Mouse (Mus musculus) left cerebral cortex, adult 2 months (tissue): Measurements from ENCODE around the gene Dag1. TPM values are rescaled to one million over a fixed set of nuclear protein-coding genes. Genes with fewer than 3 reads are reported as not detected.

Experiments used
- DNase-seq, 2 experiments: peaks; one replicate each; pipeline ENCODE4 v3.0.0; 2021 to 2022; ENCODE audit warnings: low spot score in 2 of 2, mixed read lengths in 1 of 2; ENCODE audit errors: extremely low spot score in 1 of 2
- H3K27ac ChIP-seq: fragments of 200-600 bp; 2 replicates; pipeline ENCODE4 v1.8.1; 2022
- H3K4me3 ChIP-seq: fragments of 200-600 bp; 2 replicates; pipeline ENCODE4 v1.8.1; 2022
- CTCF ChIP-seq: fragments of 200-600 bp; IDR thresholded peaks from 2 replicates; pipeline ENCODE4 v1.8.1; 2022; ENCODE audit warnings: antibody characterized with exemption, mild to moderate bottlenecking, moderate library complexity
- intact Hi-C: fragments of 180-260 bp; cut with DNase I; formaldehyde crosslinking; loops from one replicate; pipeline ENCODE4 v1.15.1; 2025
- total RNA-seq, 2 experiments: library from RNA; stranded (reverse); gene quantifications; 2 replicates each; pipeline ENCODE4 v1.2.3; 2021

Dag1 gene
- total RNA-seq, 2 experiments from 2014 or later, result 77.4 to 77.5 TPM

DNA sequence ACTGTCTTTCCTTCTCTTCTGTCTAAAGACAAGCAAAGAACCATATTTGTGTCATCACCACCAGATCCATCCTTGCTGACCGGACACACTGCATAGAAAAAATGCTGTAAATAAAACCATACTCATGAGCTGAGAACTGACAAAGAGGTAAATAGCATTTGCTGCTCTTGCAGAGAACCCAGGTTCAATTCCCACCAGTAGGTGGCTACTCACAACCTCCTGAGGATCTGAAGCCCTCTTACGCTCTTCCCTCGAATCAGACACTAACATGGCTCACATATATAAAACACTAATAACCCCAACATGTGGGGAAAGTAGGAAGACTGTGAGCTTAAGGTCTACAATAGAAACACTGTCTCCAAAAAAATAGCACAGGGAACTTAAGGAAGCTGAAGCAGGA, 18.8 kb downstream of the Dag1 start:
- Histone ChIP-seq H3K4me3 (no peak overlapping the region), H3K27ac (no peak overlapping the region)
- peak; percentile 50 for TF ChIP-seq CTCF
- intact Hi-C loops, result no loop called here
- no peak for DNase-seq

DNA sequence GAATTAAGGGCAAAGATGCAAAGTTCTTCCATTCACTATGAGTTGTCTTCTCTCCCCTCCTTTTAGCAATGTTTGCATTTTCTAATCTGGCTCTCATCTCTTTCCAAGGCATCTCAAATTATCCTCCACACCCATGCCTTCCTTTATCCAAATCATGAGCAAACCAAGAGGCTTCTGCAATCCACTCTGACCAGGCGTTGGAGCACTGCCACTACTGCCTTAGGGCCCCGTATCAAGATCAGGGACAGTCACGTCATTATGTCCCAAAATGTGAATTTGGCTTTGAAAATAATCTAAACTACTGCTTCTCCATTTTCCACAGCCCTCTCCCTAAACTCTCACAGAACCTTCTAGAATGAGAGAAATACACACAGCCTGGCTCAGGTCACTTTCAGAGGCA, 19.2 kb downstream of the Dag1 start:
- no peak for TF ChIP-seq CTCF

DNA sequence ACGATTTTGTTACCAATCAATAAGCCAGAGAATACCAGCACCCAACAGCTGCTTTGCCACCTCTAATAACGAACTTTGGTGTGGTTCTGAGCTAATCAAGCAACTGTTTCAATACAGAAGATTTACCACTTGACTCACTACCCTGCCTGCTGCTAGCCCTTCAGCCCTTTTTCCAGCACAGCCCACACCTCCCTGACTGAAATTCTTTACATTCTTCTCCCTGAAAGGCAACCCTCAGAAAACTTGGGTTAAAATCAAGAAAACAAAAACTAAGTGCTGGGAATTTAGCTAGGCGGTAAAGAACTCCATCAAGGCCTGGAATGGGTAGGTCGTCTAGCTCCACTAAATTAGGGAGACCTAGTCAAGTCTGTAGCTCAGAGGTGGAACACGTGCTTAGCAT, 23.8 kb downstream of the Dag1 start:
- H3K27ac ChIP-seq, result no peak overlapping the region
- intact Hi-C loops, result no loop called here
- no peak for TF ChIP-seq CTCF
- DNase-seq, result no peak
- H3K4me3 ChIP-seq, result no peak overlapping the region

More for the DNA sequence above, 19.2 kb downstream of the Dag1 start:
- Histone ChIP-seq H3K27ac (no peak overlapping the region), H3K4me3 (no peak overlapping the region)
- no peak for DNase-seq
- intact Hi-C loops, result no loop called here

DNA sequence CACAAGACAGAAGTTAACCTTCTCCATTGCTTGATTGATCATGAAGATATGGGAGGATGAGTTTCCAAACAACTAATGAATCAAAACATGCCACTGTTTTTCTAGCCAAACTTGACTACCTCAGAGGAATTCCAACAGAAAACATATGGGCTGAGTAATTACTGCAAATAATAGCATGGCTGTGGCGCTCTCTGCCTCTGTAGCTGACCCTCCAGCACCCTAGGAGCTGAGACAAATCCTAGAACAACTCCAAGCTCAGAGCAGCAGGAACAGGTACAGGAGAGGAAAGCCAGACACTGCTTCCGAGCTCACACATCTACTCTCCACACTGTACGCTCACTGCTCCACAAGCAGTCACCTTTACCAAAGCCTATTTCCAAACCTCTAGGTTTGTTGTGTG, 24.9 kb downstream of the Dag1 start:
- intact Hi-C loops, result no loop called here
- no peak overlapping the region for H3K4me3 ChIP-seq
- DNase-seq, result no peak
- TF ChIP-seq CTCF, result no peak
- no peak overlapping the region for H3K27ac ChIP-seq

DNA sequence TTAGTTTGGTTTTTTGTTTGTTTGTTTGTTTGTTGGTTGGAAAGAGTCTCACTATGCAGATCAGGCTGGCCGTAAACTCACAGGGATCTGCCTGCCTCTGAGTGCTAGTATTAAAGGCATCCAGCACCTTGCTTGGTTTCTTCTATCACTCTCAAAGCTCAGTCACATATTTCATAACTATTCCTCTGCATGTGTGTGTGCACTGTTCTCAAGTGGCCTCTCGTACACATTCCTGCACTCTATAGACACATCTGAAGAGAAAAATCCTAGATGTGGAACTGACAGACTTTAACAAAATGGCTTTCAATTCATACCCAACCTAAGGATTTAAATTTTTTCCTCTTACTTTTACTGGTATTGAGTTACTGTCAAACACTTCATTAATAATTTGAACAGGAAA, 25.4 kb downstream of the Dag1 start:
- no peak for DNase-seq
- no peak for TF ChIP-seq CTCF
- no peak overlapping the region for H3K4me3 ChIP-seq
- intact Hi-C loops, result no loop called here
- no peak overlapping the region for H3K27ac ChIP-seq

DNA sequence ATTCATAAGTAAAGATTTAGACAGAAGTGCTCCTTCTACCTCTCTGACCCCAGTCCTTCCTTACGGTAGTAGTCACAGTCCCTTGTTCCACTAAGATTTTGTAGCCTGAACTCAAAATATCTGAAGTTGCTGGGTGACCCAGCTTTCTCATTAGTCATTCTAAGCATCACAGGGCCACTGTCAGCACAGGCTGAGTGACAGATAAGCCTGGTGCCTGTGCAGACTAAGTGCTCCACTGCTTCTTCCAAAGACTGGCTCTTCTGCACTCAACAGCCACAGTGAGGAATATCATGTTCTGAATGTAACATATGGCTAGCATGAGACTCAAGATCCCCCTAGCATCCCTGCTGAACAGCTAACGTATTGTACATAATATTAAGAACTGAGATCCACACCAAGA, 29.1 kb downstream of the Dag1 start:
- no peak for DNase-seq
- intact Hi-C loops, result loop anchor here (2.0 kb wide), 1 partner anchor 32 kb away; no protein-coding TSS in a partner anchor
- TF ChIP-seq CTCF, result no peak
- Histone ChIP-seq H3K4me3 (no peak overlapping the region), H3K27ac (no peak overlapping the region; the same call in 1 of the 2 replicates)

DNA sequence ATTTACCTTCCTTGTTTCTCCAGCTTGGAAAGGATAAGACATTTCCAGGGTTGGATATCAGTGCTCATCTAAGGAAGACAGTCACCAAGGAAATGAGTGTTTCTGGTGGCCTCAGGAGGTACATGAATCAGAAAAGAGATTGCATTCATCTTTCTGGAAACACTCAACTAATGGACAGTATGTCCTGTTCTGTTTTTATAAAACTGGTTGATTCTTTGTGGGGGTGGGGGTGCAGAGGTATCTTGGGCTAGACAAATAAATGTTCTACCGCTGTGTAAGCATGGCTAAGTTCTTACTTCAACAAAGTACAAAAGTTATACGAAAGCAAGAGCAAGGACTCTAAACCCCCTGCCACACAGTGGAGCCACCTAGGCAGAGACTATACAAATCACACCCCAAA, 30.9 kb downstream of the Dag1 start:
- intact Hi-C loops, result no loop called here
- H3K4me3 ChIP-seq, result no peak overlapping the region
- no peak overlapping the region for H3K27ac ChIP-seq
- TF ChIP-seq CTCF, result no peak
- no peak for DNase-seq

DNA sequence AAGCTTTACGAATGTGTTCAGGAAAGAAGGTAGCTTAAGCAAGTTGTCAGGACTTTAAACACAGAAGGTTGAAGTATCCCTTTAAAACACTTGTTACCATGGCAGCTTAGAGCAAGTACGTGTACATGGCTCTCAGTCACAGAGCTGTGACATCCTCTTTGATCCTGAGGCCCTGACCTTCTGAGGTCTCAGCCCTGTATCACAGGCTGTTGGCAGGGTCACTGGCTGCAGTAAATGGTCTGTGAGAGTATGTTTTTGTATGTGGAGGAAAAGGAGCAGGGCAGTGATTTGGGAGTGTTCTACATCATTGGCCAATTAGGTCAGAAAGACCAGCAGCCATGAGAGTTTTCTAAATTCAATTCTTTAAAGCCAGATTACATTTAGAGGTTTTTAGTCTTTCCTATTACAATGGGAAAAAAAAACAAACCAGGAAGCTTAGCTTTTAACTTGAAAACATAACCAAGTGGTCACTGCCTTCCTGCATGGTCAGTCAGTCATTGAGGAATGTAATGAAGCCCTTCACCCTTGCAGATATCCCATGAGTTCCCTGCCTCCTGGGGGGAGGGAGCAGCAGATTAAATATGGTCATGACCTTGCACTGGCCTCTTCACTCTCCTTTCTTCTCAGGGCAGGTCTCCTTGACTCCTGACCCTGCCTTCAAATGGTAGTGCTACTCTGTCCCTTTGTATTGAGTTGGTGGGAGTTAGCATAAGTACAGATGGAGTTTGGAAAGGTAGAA, 35.7 kb downstream of the Dag1 start:
- no peak overlapping the region for H3K4me3 ChIP-seq
- intact Hi-C loops, result no loop called here
- no peak for DNase-seq
- no peak for TF ChIP-seq CTCF
- no peak overlapping the region for H3K27ac ChIP-seq

DNA sequence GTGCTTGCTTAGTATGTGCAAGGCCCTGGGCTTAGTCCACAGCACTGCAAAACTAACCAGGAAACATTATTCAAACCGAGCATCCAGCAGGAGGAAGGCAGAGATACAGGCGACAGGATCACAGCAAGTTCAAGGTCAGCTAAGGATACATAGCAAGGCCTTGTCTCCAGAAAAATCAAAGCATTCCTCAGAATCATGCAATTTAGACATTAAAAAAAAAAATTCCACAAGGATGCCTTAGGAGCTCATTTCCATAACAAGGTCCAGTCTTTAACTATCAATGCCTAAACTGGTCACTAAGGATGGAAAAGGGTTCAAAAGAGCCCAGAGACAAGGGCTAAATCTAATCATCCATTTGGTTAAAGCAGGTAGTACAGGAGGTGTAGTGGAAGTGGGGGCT, 38.6 kb downstream of the Dag1 start:
- intact Hi-C loops, result no loop called here
- H3K4me3 ChIP-seq, result no peak overlapping the region
- TF ChIP-seq CTCF, result no peak
- no peak overlapping the region for H3K27ac ChIP-seq
- no peak for DNase-seq

DNA sequence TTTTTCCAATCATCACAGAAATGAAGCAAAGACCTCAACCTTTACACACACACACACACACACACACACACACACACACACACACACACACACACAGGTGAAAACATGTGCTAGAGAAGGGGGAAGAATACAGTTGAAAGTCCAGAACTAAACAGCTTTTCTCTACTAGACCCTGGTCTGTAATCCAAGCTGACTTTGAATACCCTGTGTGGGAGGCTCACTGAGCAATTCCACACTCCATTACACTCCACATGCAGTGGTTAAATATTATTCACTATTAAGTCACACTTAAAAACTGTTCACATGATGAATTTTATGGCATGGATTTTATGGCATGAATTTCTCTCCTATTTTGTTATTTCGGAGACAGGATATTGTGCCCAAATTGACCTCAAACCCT, 40.1 kb downstream of the Dag1 start:
- intact Hi-C loops, result no loop called here
- DNase-seq, result no peak
- TF ChIP-seq CTCF, result no peak
- Histone ChIP-seq H3K4me3 (no peak overlapping the region), H3K27ac (no peak overlapping the region)

DNA sequence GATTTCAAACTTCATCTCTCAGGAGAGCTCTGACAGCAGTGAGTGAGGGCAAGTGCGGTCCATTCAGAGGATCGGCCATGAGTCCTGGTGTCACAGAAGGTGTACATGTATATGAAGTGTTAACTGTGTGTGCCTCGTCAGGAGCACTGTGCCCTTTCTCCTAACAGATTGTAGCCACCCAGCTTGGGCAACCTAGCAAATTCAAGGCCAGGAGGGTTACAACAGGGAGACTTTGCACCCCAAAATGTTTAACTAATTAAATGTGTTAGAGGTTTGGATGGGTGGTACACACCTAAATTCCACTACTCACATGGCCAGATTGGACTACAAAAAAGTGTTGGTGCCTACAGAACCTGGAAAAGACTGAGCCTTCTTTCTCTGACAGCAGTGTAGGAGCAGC, 42.2 kb downstream of the Dag1 start:
- no peak overlapping the region for H3K27ac ChIP-seq
- TF ChIP-seq CTCF, result no peak
- intact Hi-C loops, result no loop called here

DNA sequence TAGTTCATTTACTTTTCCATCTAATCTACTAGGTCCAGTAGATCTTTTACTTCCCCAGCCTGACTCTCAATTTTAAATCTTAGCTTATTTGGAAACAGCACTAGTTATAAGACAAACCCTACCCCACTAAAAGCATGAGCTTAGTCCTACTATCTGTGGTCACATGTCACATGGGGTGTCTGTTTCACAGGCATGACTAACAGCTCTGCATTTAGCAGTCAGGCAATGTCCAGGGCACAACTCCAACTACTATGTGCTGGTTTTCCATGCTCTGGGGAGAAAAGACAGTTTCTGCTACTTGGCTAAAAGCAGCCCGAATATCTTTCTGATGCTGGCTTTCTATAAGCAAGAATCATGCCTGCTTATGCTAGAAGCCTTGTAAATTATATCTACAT, 43.4 kb downstream of the Dag1 start:
- Histone ChIP-seq H3K4me3 (no peak overlapping the region), H3K27ac (0 out of 2 replicates have a peak overlapping the region, but pooled peaks have one; percentile 16)
- no peak for TF ChIP-seq CTCF
- intact Hi-C loops, result no loop called here
- no peak for DNase-seq

More for the DNA sequence above, 42.2 kb downstream of the Dag1 start:
- H3K4me3 ChIP-seq, result no peak overlapping the region
- no peak for DNase-seq

DNA sequence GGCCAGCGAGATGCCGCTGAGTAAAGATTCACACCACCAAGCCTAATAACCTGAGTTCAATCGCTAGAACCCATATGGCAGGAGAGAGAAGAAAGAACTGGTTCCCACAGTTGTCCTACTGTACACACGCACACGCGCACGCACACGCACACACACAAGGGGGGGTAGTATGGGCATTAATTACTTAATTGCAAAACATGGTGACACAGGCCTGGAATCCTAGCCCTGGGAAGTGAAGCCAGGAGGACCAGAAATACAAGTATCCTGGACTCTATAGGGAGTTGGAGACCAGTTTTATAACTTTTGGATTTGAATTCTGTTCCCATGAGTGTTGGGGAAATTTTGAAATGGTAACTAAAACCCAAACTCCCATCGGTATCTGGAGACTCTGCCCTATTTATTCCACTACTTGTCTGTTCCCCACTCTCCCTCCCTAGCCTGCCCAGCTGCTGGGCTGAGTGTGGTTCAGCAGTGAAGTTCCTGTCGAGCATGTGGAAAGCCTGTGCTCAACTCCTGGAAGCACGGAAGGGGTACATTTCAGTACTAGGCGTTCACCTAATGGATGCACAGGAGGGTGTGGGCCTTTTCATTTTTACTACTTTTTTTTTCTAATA, 43.9 kb downstream of the Dag1 start:
- Histone ChIP-seq H3K4me3 (no peak overlapping the region), H3K27ac (no peak overlapping the region)
- no peak for TF ChIP-seq CTCF
- DNase-seq, result no peak
- intact Hi-C loops, result no loop called here
